Mouse (Mus musculus) heart, embryonic 11.5 days (tissue): ENCODE measurements around the gene Tunar. TPM values are rescaled to one million over a fixed set of nuclear protein-coding genes. Genes with fewer than 3 reads are reported as not detected.

Experiments used
- ATAC-seq: fragments of 200-750 bp; cut with Nextera tagmentation; replicated peaks from 2 replicates; pipeline ENCODE4 v1.8.0; 2017; ENCODE audit warnings: moderate library complexity; ENCODE audit not compliant: insufficient number of reproducible peaks, low FRiP score, low TSS enrichment
- H3K27ac ChIP-seq: fragments of 300-500 bp; sonication (generic); 2 replicates; pipeline ENCODE4 v1.5.1; 2014; ENCODE audit warnings: mild to moderate bottlenecking, low read depth, low read length
- H3K27me3 ChIP-seq: fragments of 300-500 bp; sonication (generic); 2 replicates; pipeline ENCODE4 v1.6.1; 2014; ENCODE audit warnings: mild to moderate bottlenecking, low read length, mixed read lengths; ENCODE audit not compliant: control insufficient read depth, insufficient read depth
- H3K36me3 ChIP-seq: fragments of 300-500 bp; sonication (generic); 2 replicates; pipeline ENCODE4 v1.6.1; 2014; ENCODE audit warnings: mild to moderate bottlenecking, low read length, moderate library complexity, mixed read lengths; ENCODE audit not compliant: control insufficient read depth, insufficient read depth
- H3K4me1 ChIP-seq: fragments of 300-500 bp; sonication (generic); 2 replicates; pipeline ENCODE4 v1.6.1; 2014; ENCODE audit warnings: low read length; ENCODE audit not compliant: control insufficient read depth, insufficient read depth
- H3K4me2 ChIP-seq: fragments of 300-500 bp; sonication (generic); 2 replicates; pipeline ENCODE4 v1.6.1; 2014; ENCODE audit warnings: mild to moderate bottlenecking, moderate library complexity
- H3K4me3 ChIP-seq: fragments of 300-500 bp; sonication (generic); 2 replicates; pipeline ENCODE4 v1.5.1; 2014; ENCODE audit warnings: low read depth, low read length
- H3K9ac ChIP-seq: fragments of 300-500 bp; sonication (generic); 2 replicates; pipeline ENCODE4 v1.6.1; 2014; ENCODE audit warnings: mild to moderate bottlenecking, low read depth, low read length, moderate library complexity
- H3K9me3 ChIP-seq: fragments of 300-500 bp; sonication (generic); replicated peaks from 2 replicates; pipeline ENCODE4 v1.6.1; 2016; ENCODE audit warnings: low read length; ENCODE audit not compliant: control insufficient read depth
- WGBS: fragments of 180-500 bp; shearing (Covaris S2); extraction: QIAGEN DNeasy Blood & Tissue Kit; methylation state at CpG from one replicate; pipeline ENCODE4 v1.1.7; 2014; ENCODE audit not compliant: insufficient replicate concordance; 5-methylcytosine and 5-hydroxymethylcytosine counted together
- polyA plus RNA-seq: library from polyadenylated mRNA; unstranded; fragments of >200 nt; fragmentation: Nextera tagmentation; extraction: Ambion mirVana; gene quantifications from 2 replicates; pipeline ENCODE4 v1.2.1, GENCODE M21; 2014

Gene Tunar
- polyA plus RNA-seq, 1 experiment from 2014 or later: 0.14 TPM

DNA sequence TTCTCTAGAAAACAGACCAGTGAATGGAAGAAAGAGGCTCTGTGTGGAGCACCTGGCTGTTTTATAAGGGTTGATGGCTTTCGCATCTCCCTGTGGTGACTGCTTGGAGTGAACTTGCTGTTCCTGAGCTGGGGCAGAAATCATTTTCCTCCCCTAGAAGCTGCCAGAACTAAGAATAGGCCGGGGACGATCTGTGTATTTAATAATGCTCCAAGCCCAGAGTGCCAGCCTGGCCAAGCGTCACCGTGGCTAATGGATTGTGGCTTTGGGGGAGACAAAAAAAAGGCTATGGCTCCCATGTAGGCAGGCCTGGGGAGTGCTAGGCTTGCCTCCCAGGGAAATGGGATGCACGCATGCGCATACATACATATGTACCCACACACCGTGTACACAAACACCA is 80.2 kb downstream of the Tunar start:
- no peaks in the 10 kb centered on the region for H3K36me3 ChIP-seq
- 0 out of 2 replicates have a peak, but pooled peaks cover 4% of the 10 kb centered on the region for H3K27me3 ChIP-seq
- no peak overlapping the region for H3K9ac ChIP-seq
- no peak overlapping the region for H3K27ac ChIP-seq
- WGBS: 91% methylated on average over 8 of the region's 8 CpGs
- no peak overlapping the region for H3K4me3 ChIP-seq
- no peak overlapping the region for H3K4me2 ChIP-seq
- H3K9me3 ChIP-seq: no peaks in the 10 kb centered on the region
- no peaks in the 10 kb centered on the region for H3K4me1 ChIP-seq
- ATAC-seq: no peak

DNA sequence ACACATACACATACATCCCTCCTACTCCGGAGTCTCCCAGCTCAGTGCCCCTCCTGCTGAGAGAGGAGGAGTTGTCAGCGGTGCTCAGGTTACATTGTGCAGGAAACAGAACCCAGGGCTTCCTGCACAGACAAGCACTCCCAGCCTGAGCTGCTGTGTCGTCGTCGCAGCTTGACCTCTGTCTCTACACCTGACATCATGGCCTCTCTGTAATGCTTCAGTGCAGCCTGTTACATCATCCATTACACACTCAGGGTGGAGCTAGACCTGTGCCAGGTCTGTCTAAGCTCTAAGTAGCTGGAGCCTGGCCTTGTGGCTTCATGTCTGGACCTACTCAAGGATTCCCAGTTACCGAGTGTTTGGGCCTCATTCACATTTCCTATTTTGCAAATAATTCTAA is 86.8 kb downstream of the Tunar start:
- no peak for ATAC-seq

DNA sequence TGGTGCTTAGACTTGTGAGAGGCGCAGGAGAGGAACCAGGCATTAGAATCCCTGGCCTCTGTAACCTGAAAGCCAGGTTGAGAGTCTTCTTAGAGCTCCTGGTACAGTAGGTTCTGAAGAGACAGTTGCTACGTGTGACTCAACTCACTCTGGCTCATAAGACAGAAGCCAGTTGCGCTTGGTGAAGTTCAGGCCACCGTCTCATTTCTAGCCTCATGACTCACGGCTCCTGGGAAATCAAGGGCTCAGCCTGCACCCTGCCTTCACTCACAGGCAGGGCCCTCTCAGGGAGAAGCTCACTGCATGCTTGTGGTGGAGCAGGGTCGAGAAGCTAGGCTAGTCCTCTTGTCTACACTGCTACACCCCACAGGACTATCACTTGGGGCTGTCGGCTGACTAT is 92.9 kb downstream of the Tunar start:
- ATAC-seq: no peak
- Histone ChIP-seq H3K36me3 (no peaks in the 10 kb centered on the region), H3K27me3 (peaks cover 5% of the 10 kb centered on the region; the same call in 1 of the 2 replicates), H3K4me2 (no peak overlapping the region), H3K4me3 (no peak overlapping the region), H3K27ac (no peak overlapping the region), H3K9me3 (no peaks in the 10 kb centered on the region), H3K4me1 (no peaks in the 10 kb centered on the region), H3K9ac (no peak overlapping the region)
- 49% methylated on average over 7 of the region's 7 CpGs for WGBS

More for the DNA sequence above, 86.8 kb downstream of the Tunar start:
- Histone ChIP-seq H3K27ac (no peak overlapping the region), H3K4me3 (no peak overlapping the region), H3K9me3 (no peaks in the 10 kb centered on the region), H3K36me3 (no peaks in the 10 kb centered on the region), H3K27me3 (no peaks in the 10 kb centered on the region), H3K4me1 (no peaks in the 10 kb centered on the region), H3K4me2 (no peak overlapping the region), H3K9ac (no peak overlapping the region)
- WGBS: 36% methylated on average over 6 of the region's 6 CpGs

DNA sequence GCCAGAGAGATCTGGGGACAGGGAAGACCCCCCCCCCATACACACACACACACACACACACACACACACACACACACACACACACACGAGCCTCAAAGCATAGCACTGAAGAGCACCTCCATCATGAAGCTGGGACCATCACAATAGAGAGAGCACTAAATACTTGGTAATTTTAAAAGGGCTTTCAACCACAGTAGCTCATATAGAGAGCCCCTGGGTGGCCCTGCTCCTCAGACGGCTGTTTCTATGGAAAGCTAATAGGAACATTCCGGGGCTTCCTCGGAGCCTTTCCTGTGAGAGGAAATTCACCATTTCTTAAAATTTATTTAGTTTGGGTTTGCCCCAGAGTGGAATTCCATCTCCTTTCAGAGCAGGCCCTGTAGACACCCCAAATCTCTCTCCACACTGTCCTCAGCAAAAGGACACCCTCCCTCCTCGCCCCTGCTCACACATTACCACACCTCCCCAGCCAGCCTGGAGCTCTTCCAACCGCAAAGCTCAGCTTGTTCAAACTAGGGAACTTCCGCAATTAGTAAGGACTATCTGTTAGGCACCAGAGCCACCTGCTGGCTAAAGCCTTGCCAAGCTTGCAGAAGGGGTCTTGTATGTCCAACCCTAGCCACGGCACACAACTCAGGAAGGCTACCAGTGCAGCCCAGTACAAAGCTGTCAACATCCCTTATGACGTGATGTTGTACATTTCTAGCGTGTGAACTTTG is 93.5 kb downstream of the Tunar start:
- ATAC-seq: peak; percentile 52; the same call in 1 of the 2 replicates
- Histone ChIP-seq H3K4me1 (no peaks in the 10 kb centered on the region), H3K9ac (no peak overlapping the region), H3K36me3 (no peaks in the 10 kb centered on the region), H3K9me3 (no peaks in the 10 kb centered on the region), H3K4me3 (no peak overlapping the region), H3K27ac (no peak overlapping the region), H3K4me2 (no peak overlapping the region), H3K27me3 (peaks cover 5% of the 10 kb centered on the region; the same call in 1 of the 2 replicates)
- WGBS: 23% methylated on average over 10 of the region's 10 CpGs

DNA sequence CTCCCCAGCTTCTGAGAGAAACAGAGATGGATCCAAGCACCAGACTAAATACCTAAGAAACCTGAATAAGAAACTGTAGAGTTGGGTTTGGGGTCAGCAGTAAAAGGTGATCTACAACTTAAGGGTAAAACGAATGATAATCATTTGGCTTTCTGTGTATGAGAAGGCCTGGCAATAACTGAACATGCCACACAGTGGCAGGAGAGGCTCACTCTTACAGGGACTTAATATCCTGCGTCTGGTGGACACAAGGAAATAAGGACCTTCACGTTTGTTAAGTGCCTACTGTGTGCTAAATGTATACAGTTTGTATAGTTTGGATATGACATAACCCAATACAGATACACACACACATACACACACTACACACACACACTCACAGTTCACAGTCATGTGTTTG is 98.2 kb downstream of the Tunar start:
- no peak for ATAC-seq
- Histone ChIP-seq H3K9ac (no peak overlapping the region), H3K9me3 (no peaks in the 10 kb centered on the region), H3K27me3 (no peaks in the 10 kb centered on the region), H3K4me3 (no peak overlapping the region), H3K4me1 (no peaks in the 10 kb centered on the region), H3K36me3 (no peaks in the 10 kb centered on the region), H3K27ac (no peak overlapping the region), H3K4me2 (no peak overlapping the region)
- 50% methylated on average over 3 of the region's 3 CpGs for WGBS

DNA sequence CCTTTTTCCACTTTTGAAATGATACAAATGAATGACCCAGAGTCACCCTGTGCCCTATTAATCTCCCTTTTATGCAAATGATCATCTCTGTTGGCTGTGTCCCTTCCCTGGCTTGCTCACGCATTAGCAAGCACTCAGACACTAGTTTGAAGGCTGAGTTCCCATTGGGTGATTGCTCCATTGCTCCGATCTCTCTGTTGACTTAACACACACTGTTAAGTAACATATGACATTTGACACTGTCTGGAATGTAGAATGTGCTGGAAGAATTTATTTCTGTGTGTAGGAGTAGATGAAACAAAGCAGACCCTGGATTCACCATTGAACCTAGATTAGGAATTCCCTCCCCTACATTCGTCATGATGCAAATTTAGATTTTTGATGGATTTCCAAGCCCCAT is 99.1 kb downstream of the Tunar start:
- Histone ChIP-seq H3K4me1 (no peaks in the 10 kb centered on the region), H3K4me3 (no peak overlapping the region), H3K27ac (no peak overlapping the region), H3K4me2 (no peak overlapping the region), H3K27me3 (no peaks in the 10 kb centered on the region), H3K36me3 (no peaks in the 10 kb centered on the region), H3K9me3 (no peaks in the 10 kb centered on the region), H3K9ac (no peak overlapping the region)
- ATAC-seq: no peak
- 63% methylated on average over 3 of the region's 3 CpGs for WGBS

Other genes with a start within 250 kb of the Tunar start
- gene Tcl1b2, start 187.9 kb upstream of the Tunar start, polyA plus RNA-seq: not detected in 2 replicates
- gene Tcl1b1, start 174.2 kb upstream of the Tunar start, polyA plus RNA-seq: not detected in 2 replicates
- not detected in 2 replicates for gene Tcl1b5, start 157.5 kb upstream of the Tunar start, polyA plus RNA-seq
- gene Tcl1b3, start 142.8 kb upstream of the Tunar start, polyA plus RNA-seq: not detected in 2 replicates
- gene Tcl1b4, start 131.9 kb upstream of the Tunar start, polyA plus RNA-seq: not detected in 2 replicates
- not detected in 2 replicates for gene Tcl1, start 111.1 kb upstream of the Tunar start, polyA plus RNA-seq
- gene D430019H16Rik, start 120.0 kb downstream of the Tunar start, polyA plus RNA-seq: 0.86 and 1.4 TPM in 2 replicates
- 0.42 and 0.69 TPM in 2 replicates for gene Bdkrb2, start 229.4 kb downstream of the Tunar start, polyA plus RNA-seq